Mouse (Mus musculus): Measurements from ENCODE around the gene Gm48551. TPM values are rescaled to one million over a fixed set of nuclear protein-coding genes. Genes with fewer than 3 reads are reported as not detected.
A peak's percentile ranks its signal among the peaks of the same experiment; 100 is the strongest.

Gene Gm48551
- total RNA-seq, 2 experiments from 2014 or later: 0.87 to 2.8 TPM

DNA sequence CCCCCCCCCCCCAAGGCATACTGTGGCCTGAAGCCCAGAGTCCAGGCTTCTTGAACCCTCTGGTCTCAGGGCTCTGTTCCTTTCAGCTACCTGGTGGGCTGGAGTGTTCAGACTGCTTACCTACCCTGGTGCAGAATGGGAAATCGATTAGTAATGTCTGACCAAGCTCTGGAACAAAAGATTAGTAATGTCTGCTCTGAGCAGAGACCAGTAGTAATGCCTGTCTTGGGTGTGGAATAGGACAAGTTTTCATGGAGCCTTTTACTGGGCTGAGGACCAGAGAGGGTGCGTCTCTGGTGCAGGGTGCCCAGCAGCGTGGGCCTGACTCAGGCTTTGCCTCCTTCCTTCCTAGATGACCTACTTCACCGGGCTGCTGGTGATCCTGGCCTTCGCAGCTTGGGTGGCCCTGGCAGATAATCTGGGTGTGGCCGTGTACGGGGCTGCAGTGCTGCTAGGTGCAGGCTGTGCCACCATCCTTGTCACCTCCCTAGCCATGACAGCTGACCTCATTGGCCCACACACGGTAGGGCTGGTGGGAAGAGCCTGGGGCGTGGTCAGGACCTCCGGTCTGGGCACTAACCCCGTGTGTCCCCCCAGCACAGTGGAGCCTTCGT is 21.8 kb upstream of the Gm48551 start:
- no peak for DNase-seq
- Histone ChIP-seq H3K4me3 (peak overlapping the region; percentile 23; the same call in 1 of the 2 replicates), H3K27ac (no peak overlapping the region)
- intact Hi-C loops (cut with DNase I): no loop called here
- TF ChIP-seq CTCF (IDR thresholded peaks at IDR 0.05): no peak

DNA sequence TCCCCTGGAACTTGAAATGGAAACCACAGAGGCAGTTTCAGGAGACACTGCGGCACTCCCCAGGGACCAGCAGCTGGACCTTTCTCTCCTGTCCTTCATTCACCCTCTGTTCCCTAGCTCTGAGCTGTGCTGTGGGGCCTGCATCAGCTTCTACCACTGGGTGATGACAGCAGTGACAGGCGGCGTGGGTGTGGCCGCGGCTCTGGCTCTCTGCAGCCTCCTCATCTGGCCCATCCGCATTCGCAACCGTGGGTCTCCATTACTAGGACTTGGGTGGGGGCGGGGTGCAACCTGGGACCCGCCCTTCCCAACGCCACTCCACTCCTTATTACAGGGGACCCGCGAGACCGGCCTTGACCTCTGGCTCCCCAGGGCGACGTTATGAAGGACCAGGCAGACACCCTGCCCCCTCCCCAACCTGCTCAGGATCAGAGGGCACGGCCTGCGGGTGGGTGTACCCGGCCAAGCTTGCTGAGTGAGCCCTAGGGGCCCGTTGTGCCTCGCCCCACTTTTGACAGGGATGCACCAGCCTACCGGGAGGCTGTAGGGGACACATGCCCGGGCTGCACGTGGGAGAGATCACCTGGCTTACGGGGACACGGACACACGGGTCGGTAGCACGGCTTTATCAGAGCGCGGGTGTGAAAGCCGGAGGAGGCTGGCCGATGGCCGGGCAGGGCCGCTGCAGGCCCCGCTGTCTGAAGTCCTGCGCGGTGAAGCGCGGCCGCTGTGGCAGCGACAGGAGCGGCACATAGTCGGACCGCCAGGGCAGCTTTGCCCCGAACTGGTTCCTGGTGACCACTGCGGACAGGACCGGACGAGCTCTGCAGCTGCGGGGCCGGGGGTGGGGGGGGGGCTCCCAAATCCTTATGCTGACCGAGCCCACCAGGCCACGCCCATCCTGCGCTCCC is 20.6 kb upstream of the Gm48551 start:
- TF ChIP-seq CTCF (IDR thresholded peaks at IDR 0.05): no peak
- peak overlapping the region; percentile 56 for H3K4me3 ChIP-seq
- no peak for DNase-seq
- H3K27ac ChIP-seq: no peak overlapping the region
- intact Hi-C loops (cut with DNase I): no loop called here

DNA sequence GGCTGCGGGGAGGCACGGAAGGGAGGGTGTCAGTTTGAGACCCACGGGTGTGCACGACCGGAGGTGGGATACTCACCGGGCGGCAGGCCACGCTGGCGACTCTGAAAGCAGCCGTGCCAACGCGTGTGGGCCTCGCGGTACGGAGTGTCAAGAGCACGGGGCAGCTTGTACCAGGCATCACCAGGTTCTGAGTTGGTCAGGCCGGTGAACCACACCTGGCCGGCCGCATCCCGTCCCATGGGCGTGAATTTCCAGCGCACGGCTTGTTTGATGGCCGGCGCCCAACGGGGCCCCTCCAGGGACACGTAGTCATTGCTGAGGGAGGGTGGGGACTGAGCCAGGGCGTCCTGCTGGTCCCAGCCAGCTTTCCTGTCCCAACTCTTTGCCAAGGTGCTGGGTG is 19.6 kb upstream of the Gm48551 start:
- peak overlapping the region; percentile 56 for H3K4me3 ChIP-seq

DNA sequence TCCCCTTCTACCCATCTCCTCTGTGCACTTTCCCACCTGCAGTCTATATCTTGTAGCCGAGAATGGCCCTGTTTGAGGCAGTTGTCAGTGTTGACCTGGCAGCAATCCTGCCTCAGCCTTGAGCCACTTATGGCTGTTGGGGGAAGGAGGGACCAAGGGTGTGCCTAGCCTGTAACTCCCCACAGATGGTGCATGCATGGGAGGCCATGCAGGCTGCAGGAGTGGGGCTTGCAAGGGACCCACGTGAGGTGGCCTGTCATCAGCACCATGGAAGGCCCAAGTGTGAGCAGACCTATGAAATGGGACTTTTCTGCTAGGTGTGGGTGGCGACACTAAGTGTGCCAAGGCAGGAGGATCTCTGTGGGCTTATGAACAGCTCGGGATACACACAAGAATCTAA is 19.2 kb upstream of the Gm48551 start:
- DNase-seq: no peak
- TF ChIP-seq CTCF (IDR thresholded peaks at IDR 0.05): no peak
- H3K27ac ChIP-seq: no peak overlapping the region
- intact Hi-C loops (cut with DNase I): no loop called here
- H3K4me3 ChIP-seq: peak overlapping the region; percentile 56

More for the DNA sequence above, 19.6 kb upstream of the Gm48551 start:
- intact Hi-C loops (cut with DNase I): no loop called here
- TF ChIP-seq CTCF (IDR thresholded peaks at IDR 0.05): no peak
- H3K27ac ChIP-seq: no peak overlapping the region
- peak; percentile 64 for DNase-seq

DNA sequence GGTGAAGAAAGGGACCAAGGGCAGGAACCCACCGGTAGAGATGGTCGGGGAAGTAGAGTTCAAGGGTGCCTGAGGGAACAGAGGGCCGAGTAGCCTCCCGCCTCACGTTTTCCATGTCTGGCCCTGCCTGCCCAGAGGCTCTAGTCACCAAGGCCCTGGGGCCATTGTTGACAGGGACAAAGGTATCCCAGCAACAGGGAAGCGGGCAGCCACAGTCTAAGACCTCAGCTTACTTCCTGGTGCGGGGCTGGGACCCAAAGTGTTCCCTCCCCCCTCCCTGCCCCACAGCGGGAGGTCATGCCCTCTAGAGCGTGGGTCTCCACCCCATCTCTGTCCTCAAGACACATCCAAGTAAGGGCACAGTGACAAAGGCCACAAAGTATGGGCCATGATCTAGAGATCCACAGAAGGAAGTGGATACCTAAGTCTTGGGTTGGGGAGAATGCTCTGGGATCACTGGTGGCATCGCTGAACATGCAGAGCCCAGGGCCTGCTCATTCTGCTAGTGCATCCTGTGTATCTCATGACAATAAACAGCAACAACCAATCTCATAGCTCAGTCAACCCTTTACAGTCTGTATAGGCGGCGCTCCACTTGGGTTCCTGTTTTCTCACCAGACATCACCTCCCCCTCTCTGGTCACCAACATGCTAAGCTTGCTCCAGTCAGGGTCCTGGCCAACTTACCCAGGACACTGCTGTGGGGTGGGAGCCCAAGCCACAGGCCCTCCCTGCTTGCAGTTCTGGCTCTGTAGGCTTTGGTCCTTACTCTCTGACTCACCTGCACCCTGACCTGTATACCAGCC is 18.4 kb upstream of the Gm48551 start, which contains the start of gene 4930404N11Rik:
TSS of gene 4930404N11Rik (minus strand) at position 145 of the 805 bp plus-strand sequence.
- Histone ChIP-seq H3K4me3 (peak within 1 kb of the TSS; percentile 56), H3K27ac (no peak within 1 kb of the TSS)
- no peak for DNase-seq
- intact Hi-C loops (cut with DNase I): no loop called here
- TF ChIP-seq CTCF (IDR thresholded peaks at IDR 0.05): no peak

DNA sequence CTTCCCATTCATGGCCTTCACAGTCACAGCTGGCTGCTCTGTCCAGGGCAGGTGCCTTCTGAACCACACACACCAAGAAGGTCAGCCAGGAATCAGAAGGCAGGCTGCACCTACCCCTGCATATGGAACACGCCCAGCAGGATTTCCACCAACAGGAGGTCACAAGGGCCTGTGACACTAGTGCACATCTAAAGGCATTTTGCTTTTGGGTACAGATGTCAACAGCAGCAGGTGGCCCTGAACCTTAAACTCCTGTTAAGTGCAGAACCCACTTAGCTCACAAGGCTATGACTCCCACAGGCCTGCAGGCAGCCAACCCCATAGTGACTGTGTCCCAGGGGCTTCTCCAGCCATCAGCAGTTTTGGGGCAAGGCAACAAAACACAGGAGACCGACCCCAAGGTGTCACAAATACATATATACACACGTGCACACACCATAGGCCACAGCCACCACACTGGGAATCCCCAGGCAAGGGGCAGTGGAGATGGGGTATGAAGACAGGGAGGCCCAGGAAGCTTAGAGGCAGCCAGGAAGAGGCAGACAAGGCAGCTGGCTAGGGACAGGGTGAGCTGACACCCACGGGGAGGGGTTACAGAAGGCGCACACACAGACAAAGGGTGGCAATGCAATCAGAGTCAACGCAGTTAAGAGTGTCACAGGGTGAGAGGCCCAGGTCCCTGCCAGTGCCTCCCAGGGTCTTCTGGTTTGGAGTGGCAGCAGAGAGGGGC is 17.6 kb upstream of the Gm48551 start:
- DNase-seq: no peak
- no peak overlapping the region for H3K27ac ChIP-seq
- H3K4me3 ChIP-seq: no peak overlapping the region
- intact Hi-C loops (cut with DNase I): no loop called here
- TF ChIP-seq CTCF (IDR thresholded peaks at IDR 0.05): no peak

DNA sequence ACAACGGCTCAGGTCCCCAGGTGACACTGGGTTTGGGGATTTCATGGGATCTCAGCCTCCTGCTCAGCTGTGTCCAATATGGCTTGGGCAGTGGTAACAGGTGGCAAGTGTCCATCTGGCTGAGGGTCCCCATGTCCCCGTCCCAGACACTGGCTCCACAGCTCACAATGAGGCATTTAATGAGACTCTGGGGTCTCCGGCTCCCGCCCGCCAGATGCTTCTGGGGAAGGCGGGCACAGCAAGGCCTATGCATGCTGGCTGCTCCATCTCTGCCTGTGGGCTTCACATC is 17.1 kb upstream of the Gm48551 start:
- no peak for DNase-seq
- intact Hi-C loops (cut with DNase I): no loop called here
- no peak overlapping the region for H3K27ac ChIP-seq
- no peak for TF ChIP-seq CTCF (IDR thresholded peaks at IDR 0.05)
- no peak overlapping the region for H3K4me3 ChIP-seq

DNA sequence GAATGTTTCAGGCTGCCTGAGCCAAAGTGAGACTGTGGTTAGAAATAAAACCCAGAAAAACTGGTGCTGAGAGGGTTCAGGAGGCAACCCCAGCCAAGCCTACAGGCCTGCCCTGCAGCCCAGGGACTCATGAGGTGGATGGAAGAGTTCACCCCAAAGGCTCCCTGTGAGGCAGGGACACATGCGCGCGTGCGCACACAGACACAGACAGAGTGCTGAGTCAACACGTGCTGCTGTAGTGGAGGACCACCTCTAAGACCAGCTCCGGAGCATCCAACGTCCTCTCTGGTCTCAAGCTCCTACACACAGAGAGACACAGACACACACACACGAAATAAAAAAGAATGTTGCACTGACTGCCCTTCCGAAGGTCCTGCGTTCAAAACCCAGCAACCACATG is 8.9 kb upstream of the Gm48551 start:
- intact Hi-C loops (cut with DNase I): loop anchor here (10.0 kb wide), 1 partner anchor 169 kb away; the partner anchor contains the start of gene Gna11
- H3K27ac ChIP-seq: no peak overlapping the region
- no peak for TF ChIP-seq CTCF (IDR thresholded peaks at IDR 0.05)
- no peak for DNase-seq
- no peak overlapping the region for H3K4me3 ChIP-seq

DNA sequence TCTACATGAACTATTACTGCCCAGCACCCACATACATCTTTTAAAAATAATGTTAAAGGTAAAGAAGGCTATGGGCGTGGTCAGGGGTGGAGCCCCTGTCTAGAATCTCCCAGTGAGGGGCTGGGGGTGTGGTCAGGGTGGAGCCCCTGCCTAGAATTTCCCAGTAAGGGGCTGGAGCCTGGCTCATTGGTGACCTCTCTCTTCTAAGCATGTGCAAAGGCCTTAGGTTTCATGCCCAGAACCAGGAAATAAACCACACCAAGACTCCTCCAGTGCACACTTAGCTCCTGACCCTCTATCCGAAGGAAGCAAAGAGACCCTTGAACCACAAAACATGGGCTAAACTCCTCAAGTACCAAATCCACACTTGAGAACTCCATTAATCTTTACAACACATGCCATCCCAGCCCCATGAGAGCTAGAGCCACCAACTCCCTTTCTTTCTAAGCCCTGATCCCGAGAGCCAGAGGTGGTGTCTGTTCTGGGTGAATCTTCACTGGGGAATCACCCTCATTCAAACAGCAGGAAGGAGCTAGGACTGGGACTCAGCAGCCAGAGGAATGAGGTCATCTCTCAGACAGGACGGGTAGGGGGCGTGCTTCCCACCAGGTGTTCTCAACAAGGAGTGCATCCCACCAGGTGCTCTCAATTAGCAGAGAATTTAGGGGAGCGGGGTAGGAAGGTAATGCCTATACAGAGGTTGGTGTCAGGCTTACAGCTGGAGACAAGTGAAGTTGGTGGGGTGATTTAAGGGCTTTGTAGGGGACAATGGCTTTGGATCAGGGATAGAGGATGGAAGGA is 7.5 kb upstream of the Gm48551 start:
- TF ChIP-seq CTCF (IDR thresholded peaks at IDR 0.05): no peak
- H3K4me3 ChIP-seq: peak overlapping the region; percentile 99
- no peak for DNase-seq
- peak overlapping the region; percentile 24; the same call in 1 of the 2 replicates for H3K27ac ChIP-seq
- intact Hi-C loops (cut with DNase I): loop anchor here (10.0 kb wide), 1 partner anchor 168 kb away; the partner anchor contains the start of gene Gna11

DNA sequence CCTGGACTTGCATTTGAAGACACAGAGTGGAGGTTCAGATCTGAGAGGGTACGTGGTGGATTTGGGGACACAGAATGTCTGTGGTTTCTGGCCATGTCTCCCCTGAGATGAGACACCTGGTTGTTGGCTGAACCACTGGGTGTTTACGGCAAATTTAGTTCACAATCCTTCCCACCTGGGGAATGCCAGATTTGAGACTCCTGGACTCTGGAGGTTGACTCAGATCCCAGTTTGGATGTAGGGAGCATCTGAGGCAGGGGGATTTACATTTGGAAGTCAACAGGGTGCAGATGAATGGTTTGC is 7.0 kb upstream of the Gm48551 start:
- DNase-seq: no peak
- TF ChIP-seq CTCF (IDR thresholded peaks at IDR 0.05): no peak
- H3K4me3 ChIP-seq: peak overlapping the region; percentile 99
- intact Hi-C loops (cut with DNase I): loop anchor here (10.0 kb wide), 1 partner anchor 167 kb away; the partner anchor contains the start of gene Gna11
- H3K27ac ChIP-seq: peak overlapping the region; percentile 94

DNA sequence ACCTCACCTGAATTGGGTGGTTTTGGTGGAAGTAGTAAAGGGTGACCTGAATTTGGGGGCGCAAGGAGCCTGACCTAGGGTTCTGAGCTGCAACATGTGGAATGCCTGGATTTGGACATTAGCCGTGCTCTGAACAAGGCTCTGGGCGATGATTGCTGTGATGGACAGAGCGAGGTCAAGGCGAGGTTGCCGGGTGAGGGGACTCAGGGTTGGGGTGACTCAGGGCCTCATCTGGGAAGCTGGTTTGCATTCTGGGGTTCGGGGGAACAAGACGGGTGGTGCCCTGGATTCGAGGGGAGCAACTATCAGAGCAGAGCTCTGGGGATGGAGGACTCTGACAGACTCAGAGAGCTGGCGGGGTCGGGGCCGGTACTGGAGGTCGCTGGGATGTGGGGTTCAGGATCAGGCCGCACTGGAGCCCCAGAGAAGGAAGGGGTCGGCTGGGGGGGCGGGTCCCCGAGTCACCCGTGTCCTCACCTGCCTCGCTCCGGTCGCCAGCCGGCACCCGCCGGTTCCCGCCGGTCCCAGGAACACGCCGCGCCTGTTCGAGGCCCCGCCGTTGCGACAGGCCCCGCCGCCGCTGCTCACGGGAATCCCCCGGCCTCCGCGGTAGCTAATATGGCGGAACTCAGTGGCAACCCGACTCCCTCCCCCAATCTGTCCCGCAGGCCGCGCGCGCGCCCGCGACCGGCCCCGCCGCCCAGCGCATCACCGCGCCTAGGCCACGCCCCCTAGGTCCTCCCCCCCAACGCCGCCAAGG is 6.3 kb upstream of the Gm48551 start, which contains the start of gene Fzr1:
TSS of gene Fzr1 (minus strand) at position 724 of the 760 bp plus-strand sequence.
- no peak for DNase-seq
- TF ChIP-seq CTCF (IDR thresholded peaks at IDR 0.05): no peak
- intact Hi-C loops (cut with DNase I): loop anchor here (10.0 kb wide), 1 partner anchor 167 kb away; the partner anchor contains the start of gene Gna11
- H3K4me3 ChIP-seq: peak within 1 kb of the TSS; percentile 99
- peak within 1 kb of the TSS; percentile 94 for H3K27ac ChIP-seq
